Mouse (Mus musculus) natural killer cell, adult 2 months (primary cell): ENCODE data around the gene Atg10.

Experiments used
- DNase-seq, 2 experiments: peaks; one replicate each; pipeline ENCODE4 v3.0.0; 2022; ENCODE audit warnings: low spot score in 2 of 2

Gene Atg10

DNA sequence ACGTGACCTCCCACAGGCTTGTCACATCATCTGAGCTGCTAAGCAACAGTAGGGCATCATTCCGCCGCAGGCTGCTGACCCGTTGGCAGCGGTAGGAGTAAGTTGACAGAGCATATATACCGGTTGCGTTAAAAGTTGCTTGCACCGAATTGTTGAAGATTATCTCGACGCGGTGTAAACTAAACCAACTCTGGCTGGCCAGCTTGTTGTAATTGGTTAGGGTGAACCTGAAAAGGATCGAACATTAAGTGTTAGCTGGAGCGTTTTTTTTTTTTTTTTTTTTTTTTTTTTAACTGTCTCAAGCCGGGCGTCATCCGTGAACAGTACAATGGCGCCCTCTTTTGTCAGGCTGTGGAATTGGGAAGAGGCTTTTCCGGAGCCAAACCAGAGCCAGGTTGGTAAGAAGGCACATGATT is 337.2 kb downstream of the Atg10 start:
- DNase-seq: peak; percentile 10 to 40

DNA sequence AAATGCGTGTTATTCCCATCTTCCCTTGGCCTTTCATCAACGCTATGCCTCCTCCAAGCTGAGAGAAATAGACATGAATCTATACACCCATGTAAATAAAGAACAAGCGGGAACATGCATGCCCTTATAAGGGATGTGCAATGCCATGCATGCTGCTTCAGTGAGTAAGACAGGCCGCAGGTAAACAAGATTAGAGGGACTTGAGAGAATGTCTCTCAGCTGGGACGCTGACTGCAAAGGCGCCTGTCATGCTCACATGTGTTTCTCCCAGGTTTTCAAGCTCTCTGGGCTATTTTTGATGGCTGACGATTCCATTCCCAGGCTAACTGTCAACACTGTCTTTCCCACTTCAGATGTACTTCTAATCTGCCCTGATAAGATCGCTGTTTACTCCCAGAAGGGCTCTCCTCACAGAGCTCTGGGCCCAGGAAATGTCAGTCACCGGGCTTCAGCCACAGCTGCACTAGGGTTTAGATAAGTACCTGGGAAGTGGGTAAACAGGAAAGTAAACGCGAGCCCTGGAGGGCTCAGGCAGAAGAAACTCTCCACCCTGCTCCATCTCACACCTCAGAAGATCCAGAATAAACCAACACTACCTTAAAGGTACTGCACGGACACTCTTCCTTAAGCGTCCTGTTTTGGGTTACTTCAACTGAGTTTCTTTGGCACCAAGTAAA is 337.8 kb downstream of the Atg10 start:
- DNase-seq: no peak
